Comparison of ENCODE assay signal across 27 mouse cellular contexts in genomic region chr9:47860994-47861393, GRCm38 (mm10).
"Had no signal": no experiment of that assay in that cellular context is flagged by ENCODE, and none has a peak within 500 bp of the region (broad histone marks: within the 10 kb centered on the region; RNA-seq: fewer than 3 reads in every experiment).

No protein-coding gene starts in this region.

- H3K9ac ChIP-seq: limb, embryonic 12.5 days; limb, embryonic 13.5 days; limb, embryonic 15.5 days; liver, embryonic 12.5 days; liver, embryonic 13.5 days; liver, embryonic 14.5 days; liver, embryonic 15.5 days; liver, postnatal 0 days; lung, embryonic 14.5 days; lung, embryonic 15.5 days; midbrain, embryonic 12.5 days; midbrain, embryonic 13.5 days; midbrain, embryonic 15.5 days had no signal

- H3K27ac ChIP-seq: limb, embryonic 12.5 days; limb, embryonic 13.5 days; limb, embryonic 15.5 days; liver, embryonic 12.5 days; liver, embryonic 13.5 days; liver, embryonic 14.5 days; liver, embryonic 15.5 days; lung, embryonic 15.5 days; macrophage; midbrain, embryonic 12.5 days; midbrain, embryonic 13.5 days; midbrain, embryonic 15.5 days had no signal

- ATAC-seq: liver, embryonic 12.5 days; liver, postnatal 0 days; lung, postnatal 0 days; midbrain, embryonic 13.5 days; midbrain, embryonic 15.5 days; midbrain, embryonic 16.5 days had no signal

- H3K4me3 ChIP-seq: limb, embryonic 10.5 days; limb, embryonic 12.5 days; limb, embryonic 13.5 days; limb, embryonic 15.5 days; liver, embryonic 12.5 days; liver, embryonic 13.5 days; liver, embryonic 15.5 days; lung, embryonic 15.5 days; megakaryocyte, embryonic 14.5 days; midbrain, embryonic 10.5 days; midbrain, embryonic 12.5 days; midbrain, embryonic 13.5 days; midbrain, embryonic 15.5 days; myocyte had no signal

- H3K9me3 ChIP-seq: limb, embryonic 10.5 days; limb, embryonic 12.5 days; limb, embryonic 13.5 days; limb, embryonic 15.5 days; liver, embryonic 12.5 days; liver, embryonic 13.5 days; liver, embryonic 15.5 days; lung, embryonic 15.5 days; midbrain, embryonic 10.5 days; midbrain, embryonic 12.5 days; midbrain, embryonic 13.5 days; midbrain, embryonic 15.5 days had no signal

- DNase-seq: left cerebral cortex, postnatal 4 days; liver; liver, embryonic 13.5 days; liver, postnatal 0 days; lung, adult 18-20 months; lung, adult 2 months; lung, postnatal 14 days; lung, postnatal 36 days; midbrain, embryonic 14.5 days had no signal

- H3K27me3 ChIP-seq: limb, embryonic 15.5 days; liver, embryonic 12.5 days; liver, embryonic 13.5 days; liver, embryonic 15.5 days; lung, embryonic 15.5 days; midbrain, embryonic 15.5 days had no signal

- H3K4me1 ChIP-seq: liver, embryonic 12.5 days; liver, embryonic 13.5 days; liver, embryonic 15.5 days; megakaryocyte, embryonic 14.5 days had no signal

- H3K36me3 ChIP-seq: limb, embryonic 10.5 days; limb, embryonic 12.5 days; limb, embryonic 13.5 days; limb, embryonic 15.5 days; liver, embryonic 12.5 days; liver, embryonic 13.5 days; liver, embryonic 15.5 days; lung, embryonic 15.5 days; midbrain, embryonic 10.5 days; midbrain, embryonic 12.5 days; midbrain, embryonic 13.5 days; midbrain, embryonic 15.5 days had no signal
